Mouse (Mus musculus): ENCODE measurements around the gene Hoxb2.

GRCm38 (mm10) chr11:96354376-96354775 is 4.1 kb downstream of the Hoxb2 start:
- TF ChIP-seq MAX (IDR thresholded peaks at IDR 0.05) (no peak), CTCF (IDR thresholded peaks at IDR 0.05; ENCODE audit: control insufficient read depth, insufficient read depth, insufficient read length) (no peak), CEBPB (IDR thresholded peaks at IDR 0.05; ENCODE audit: low read depth) (no peak), USF1 (IDR thresholded peaks at IDR 0.05; ENCODE audit: low read depth) (no peak), FOSL1 (IDR thresholded peaks at IDR 0.05; ENCODE audit: insufficient read depth, low read length, poor library complexity, severe bottlenecking) (no peak), MYOG (IDR thresholded peaks at IDR 0.05; ENCODE audit: control insufficient read depth, extremely low read depth, insufficient read length) (no peak), MYOD1 (IDR thresholded peaks at IDR 0.05; ENCODE audit: control insufficient read depth, insufficient read length, low read depth) (no peak)

Measured in C2C12 (cell line).